Mouse (Mus musculus): ENCODE results near the gene Trim7. TPM values are rescaled to one million over a fixed set of nuclear protein-coding genes. Genes with fewer than 3 reads are reported as not detected.
"Not testable (repeated sequence)": the region's sequence is repeated elsewhere in the genome, so short reads cannot be mapped to it uniquely, and the experiment has no call there.

Gene Trim7
- total RNA-seq, 1 experiment from 2014 or later: 16.9 TPM

DNA sequence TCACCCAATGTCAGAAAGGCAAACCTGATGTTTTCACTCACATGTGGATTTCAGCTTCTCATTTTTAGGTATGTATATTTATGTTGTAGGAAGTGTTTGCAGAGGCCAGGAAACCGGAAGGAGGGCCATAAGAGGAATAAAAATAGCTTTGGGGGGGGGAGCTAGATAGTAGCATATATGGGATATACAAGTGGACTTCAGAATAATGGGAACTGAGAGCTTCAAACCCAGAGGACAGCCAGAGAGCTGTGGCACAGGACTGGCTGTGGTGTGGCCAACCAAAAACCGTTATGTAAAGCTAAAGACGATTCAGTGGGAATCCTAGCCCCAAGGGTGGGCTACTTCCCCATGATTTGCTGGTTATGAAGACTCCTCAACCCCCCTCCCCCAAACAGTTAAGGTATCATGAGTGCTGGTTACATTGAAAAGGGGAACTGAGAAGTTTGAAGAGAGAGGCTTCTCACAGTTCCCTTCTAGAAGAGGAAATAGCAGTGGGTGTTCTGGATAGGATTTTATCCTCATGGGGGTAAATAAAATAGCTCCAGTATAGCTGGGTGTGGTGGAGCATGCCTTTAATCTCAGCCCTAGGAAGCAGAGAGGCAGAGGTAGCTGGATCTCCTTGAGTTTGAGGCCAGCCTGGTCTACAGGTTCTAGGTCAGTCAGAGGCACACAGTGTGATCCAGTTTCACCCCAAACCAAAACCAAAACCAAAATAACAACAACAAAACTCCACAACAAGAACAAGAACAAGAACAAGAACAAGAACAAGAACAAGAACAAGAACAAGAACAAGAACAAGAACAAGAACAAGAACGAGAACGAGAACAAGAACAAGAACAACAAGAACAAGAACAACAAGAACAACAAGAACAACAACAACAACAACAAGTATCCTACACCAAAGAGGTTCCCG is 75.0 kb downstream of the Trim7 start:
- DNase-seq: not testable (repeated sequence)

DNA sequence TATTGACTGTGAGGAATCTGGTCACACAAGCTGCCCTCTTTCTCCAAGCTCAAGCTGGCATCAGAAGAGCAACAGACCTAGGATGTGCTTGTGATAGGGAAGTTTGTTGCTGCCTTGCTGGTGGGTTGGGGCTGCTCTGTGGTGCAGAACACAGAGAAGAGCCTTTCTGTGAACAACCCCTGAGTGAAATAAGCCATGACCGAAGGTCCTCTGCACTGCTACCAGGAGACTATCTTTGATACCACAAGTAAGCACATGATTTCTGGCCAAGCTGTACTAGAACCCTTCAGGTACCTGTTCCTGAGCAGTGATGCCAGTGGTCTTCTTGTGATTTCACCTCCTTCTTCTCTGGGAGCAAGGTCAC is 75.6 kb downstream of the Trim7 start:
- DNase-seq: not testable (repeated sequence)

Other genes starting within 250 kb of the Trim7 start
- 598 and 671 TPM in 2 replicates for gene Rack1, start 25.8 kb upstream of the Trim7 start, total RNA-seq (2021)
- gene Trim41, start 8.8 kb upstream of the Trim7 start, total RNA-seq (2021): 48.6 and 53.0 TPM in 2 replicates
- gene Gm12184, start 515 bp downstream of the Trim7 start, total RNA-seq (2021): 2.3 and 3.6 TPM in 2 replicates
- 18.7 and 22.6 TPM in 2 replicates for gene Irgm1, start 45.5 kb downstream of the Trim7 start, total RNA-seq (2021)
- gene Gm5431, start 76.1 kb downstream of the Trim7 start, total RNA-seq (2021): 1.3 TPM in 2 replicates
- 4.6 TPM in 1 of 2 replicates, not detected in the other for gene Psme2b, start 120.0 kb downstream of the Trim7 start, total RNA-seq (2021)
- not detected in 2 replicates for gene Olfr56, start 152.7 kb downstream of the Trim7 start, total RNA-seq (2021)
- 2.1 and 3.2 TPM in 2 replicates for gene 9930111J21Rik1, start 153.3 kb downstream of the Trim7 start, total RNA-seq (2021)
- gene Gm12185, start 166.1 kb downstream of the Trim7 start, total RNA-seq (2021): 0.67 and 1.3 TPM in 2 replicates
- 1.5 and 2.2 TPM in 2 replicates for gene Tgtp1, start 168.0 kb downstream of the Trim7 start, total RNA-seq (2021)
- gene 9930111J21Rik2, start 225.1 kb downstream of the Trim7 start, total RNA-seq (2021): 3.1 TPM in 2 replicates
- gene Tgtp2, start 238.1 kb downstream of the Trim7 start, total RNA-seq (2021): 1.9 and 2.9 TPM in 2 replicates

Measured in adrenal gland, postnatal 25 days (tissue).